Mouse (Mus musculus) forebrain, embryonic 12.5 days (tissue): ENCODE data around the gene Dlg2. TPM values are rescaled to one million over a fixed set of nuclear protein-coding genes. Genes with fewer than 3 reads are reported as not detected.

Experiments used
- ATAC-seq: fragments of 200-750 bp; cut with Nextera tagmentation; 2 replicates; pipeline ENCODE4 v1.8.0; 2017; ENCODE audit warnings: moderate TSS enrichment; ENCODE audit not compliant: low FRiP score
- H3K27ac ChIP-seq: fragments of 300-500 bp; sonication (generic); 2 replicates; pipeline ENCODE4 v1.5.1; 2016; ENCODE audit warnings: mild to moderate bottlenecking
- H3K27me3 ChIP-seq: fragments of 300-500 bp; sonication (generic); 2 replicates; pipeline ENCODE4 v1.6.1; 2016; ENCODE audit warnings: mild to moderate bottlenecking
- H3K36me3 ChIP-seq: fragments of 300-500 bp; sonication (generic); replicated peaks from 2 replicates; pipeline ENCODE4 v1.6.1; 2016; ENCODE audit warnings: mild to moderate bottlenecking
- H3K4me1 ChIP-seq: fragments of 300-500 bp; sonication (generic); 2 replicates; pipeline ENCODE4 v1.6.1; 2016
- H3K4me2 ChIP-seq: fragments of 300-500 bp; sonication (generic); 2 replicates; pipeline ENCODE4 v1.6.1; 2016; ENCODE audit warnings: mild to moderate bottlenecking, moderate library complexity
- H3K4me3 ChIP-seq: fragments of 300-500 bp; sonication (generic); replicated peaks from 2 replicates; pipeline ENCODE4 v1.5.1; 2016; ENCODE audit warnings: mild to moderate bottlenecking
- H3K9ac ChIP-seq: fragments of 300-500 bp; sonication (generic); 2 replicates; pipeline ENCODE4 v1.6.1; 2016; ENCODE audit warnings: mild to moderate bottlenecking
- H3K9me3 ChIP-seq: fragments of 300-500 bp; sonication (generic); 2 replicates; pipeline ENCODE4 v1.6.1; 2016
- WGBS: fragments of 180-500 bp; shearing (Covaris S2); methylation state at CpG from one replicate; pipeline ENCODE4 v1.1.7; 2016; 5-methylcytosine and 5-hydroxymethylcytosine counted together
- polyA plus RNA-seq: library from polyadenylated mRNA; unstranded; fragments of >200 nt; fragmentation: Nextera tagmentation; extraction: Ambion mirVana; gene quantifications from 2 replicates; pipeline ENCODE4 v1.2.1, GENCODE M21; 2016

Gene Dlg2
- polyA plus RNA-seq, 1 experiment from 2014 or later: 6.5 TPM

GRCm38 (mm10) chr7:91161643-91162175 is 685.2 kb downstream of the Dlg2 start:
- Histone ChIP-seq H3K4me3 (no peak overlapping the region), H3K27me3 (no peaks in the 10 kb centered on the region), H3K4me1 (no peaks in the 10 kb centered on the region), H3K9ac (no peak overlapping the region), H3K36me3 (no peaks in the 10 kb centered on the region), H3K27ac (no peak overlapping the region), H3K4me2 (no peak overlapping the region), H3K9me3 (no peaks in the 10 kb centered on the region)
- WGBS: 56% methylated on average over 2 of the region's 2 CpGs
- ATAC-seq: no peak

- H3K9me3 ChIP-seq: no peaks in the 10 kb centered on the region
- H3K4me3 ChIP-seq: no peak overlapping the region
- H3K27me3 ChIP-seq: no peaks in the 10 kb centered on the region
- no peak overlapping the region for H3K9ac ChIP-seq
- no peak overlapping the region for H3K4me2 ChIP-seq
- no peaks in the 10 kb centered on the region for H3K4me1 ChIP-seq
- no peak overlapping the region for H3K27ac ChIP-seq
- H3K36me3 ChIP-seq: no peaks in the 10 kb centered on the region
- 84% methylated on average over 2 of the region's 2 CpGs for WGBS
- ATAC-seq: no peak
These were observed 697.1 kb downstream of the Dlg2 start for GRCm38 (mm10) chr7:91173560-91173959.

- H3K9me3 ChIP-seq: no peaks in the 10 kb centered on the region
- no peak for ATAC-seq
- H3K36me3 ChIP-seq: no peaks in the 10 kb centered on the region
- no peak overlapping the region for H3K4me3 ChIP-seq
- WGBS: 95% methylated on average over 2 of the region's 2 CpGs
- H3K27ac ChIP-seq: no peak overlapping the region
- H3K4me1 ChIP-seq: no peaks in the 10 kb centered on the region
- no peak overlapping the region for H3K9ac ChIP-seq
- H3K27me3 ChIP-seq: no peaks in the 10 kb centered on the region
- H3K4me2 ChIP-seq: no peak overlapping the region
These were observed 711.7 kb downstream of the Dlg2 start for GRCm38 (mm10) chr7:91188211-91188610.

- Histone ChIP-seq H3K9ac (no peak overlapping the region), H3K27me3 (no peaks in the 10 kb centered on the region), H3K4me3 (no peak overlapping the region), H3K36me3 (no peaks in the 10 kb centered on the region), H3K9me3 (no peaks in the 10 kb centered on the region), H3K4me2 (no peak overlapping the region), H3K4me1 (no peaks in the 10 kb centered on the region), H3K27ac (no peak overlapping the region)
- WGBS: 91% methylated on average over 1 of the region's 1 CpGs
- ATAC-seq: no peak
These were observed 722.9 kb downstream of the Dlg2 start for GRCm38 (mm10) chr7:91199372-91199771.

GRCm38 (mm10) chr7:91208083-91208852 is 731.8 kb downstream of the Dlg2 start:
- 58% methylated on average over 5 of the region's 5 CpGs for WGBS
- ATAC-seq: peak; percentile 84
- Histone ChIP-seq H3K9ac (no peak overlapping the region), H3K4me1 (peaks cover 11% of the 10 kb centered on the region), H3K36me3 (no peaks in the 10 kb centered on the region), H3K4me3 (no peak overlapping the region), H3K9me3 (no peaks in the 10 kb centered on the region), H3K4me2 (no peak overlapping the region), H3K27ac (0 out of 2 replicates have a peak overlapping the region, but pooled peaks have one; percentile 25), H3K27me3 (no peaks in the 10 kb centered on the region)

GRCm38 (mm10) chr7:91208973-91209372 is 732.5 kb downstream of the Dlg2 start:
- Histone ChIP-seq H3K4me2 (no peak overlapping the region), H3K27me3 (no peaks in the 10 kb centered on the region), H3K9me3 (no peaks in the 10 kb centered on the region), H3K4me3 (no peak overlapping the region), H3K36me3 (no peaks in the 10 kb centered on the region), H3K4me1 (peaks cover 11% of the 10 kb centered on the region), H3K27ac (no peak overlapping the region), H3K9ac (no peak overlapping the region)
- ATAC-seq: no peak
- 82% methylated on average over 6 of the region's 6 CpGs for WGBS

GRCm38 (mm10) chr7:91212236-91212635 is 735.8 kb downstream of the Dlg2 start:
- no peak overlapping the region for H3K4me2 ChIP-seq
- no peaks in the 10 kb centered on the region for H3K27me3 ChIP-seq
- H3K27ac ChIP-seq: no peak overlapping the region
- WGBS: 86% methylated on average over 1 of the region's 1 CpGs
- peaks cover 15% of the 10 kb centered on the region for H3K4me1 ChIP-seq
- no peak overlapping the region for H3K4me3 ChIP-seq
- H3K9me3 ChIP-seq: no peaks in the 10 kb centered on the region
- H3K9ac ChIP-seq: no peak overlapping the region
- no peaks in the 10 kb centered on the region for H3K36me3 ChIP-seq
- no peak for ATAC-seq

GRCm38 (mm10) chr7:91214921-91215320 is 738.4 kb downstream of the Dlg2 start:
- H3K4me2 ChIP-seq: no peak overlapping the region
- no peak overlapping the region for H3K9ac ChIP-seq
- WGBS: 39% methylated on average over 1 of the region's 1 CpGs
- no peak for ATAC-seq
- no peaks in the 10 kb centered on the region for H3K36me3 ChIP-seq
- H3K4me3 ChIP-seq: no peak overlapping the region
- H3K9me3 ChIP-seq: no peaks in the 10 kb centered on the region
- H3K27me3 ChIP-seq: no peaks in the 10 kb centered on the region
- no peak overlapping the region for H3K27ac ChIP-seq
- peaks cover 16% of the 10 kb centered on the region for H3K4me1 ChIP-seq

- Histone ChIP-seq H3K9ac (no peak overlapping the region), H3K9me3 (no peaks in the 10 kb centered on the region), H3K27ac (no peak overlapping the region), H3K36me3 (no peaks in the 10 kb centered on the region), H3K4me2 (no peak overlapping the region), H3K4me3 (no peak overlapping the region), H3K27me3 (no peaks in the 10 kb centered on the region), H3K4me1 (peaks cover 16% of the 10 kb centered on the region)
- 47% methylated on average over 7 of the region's 7 CpGs for whole genome bisulfite sequencing
- no peak for ATAC-seq
These were observed 742.0 kb downstream of the Dlg2 start for GRCm38 (mm10) chr7:91218321-91218987.

- 1% methylated on average over 5 of the region's 5 CpGs for WGBS
- Histone ChIP-seq H3K36me3 (no peaks in the 10 kb centered on the region), H3K9me3 (no peaks in the 10 kb centered on the region), H3K27me3 (no peaks in the 10 kb centered on the region), H3K27ac (no peak overlapping the region), H3K4me1 (no peaks in the 10 kb centered on the region), H3K4me2 (no peak overlapping the region), H3K9ac (no peak overlapping the region), H3K4me3 (no peak overlapping the region)
- ATAC-seq: peak; percentile 77
These were observed 750.0 kb downstream of the Dlg2 start for GRCm38 (mm10) chr7:91226442-91226841.

GRCm38 (mm10) chr7:91241718-91242117 is 765.2 kb downstream of the Dlg2 start:
- Histone ChIP-seq H3K9me3 (no peaks in the 10 kb centered on the region), H3K27me3 (no peaks in the 10 kb centered on the region)
- 65% methylated on average over 4 of the region's 4 CpGs for WGBS

GRCm38 (mm10) chr7:91261672-91262030 is 785.2 kb downstream of the Dlg2 start:
- no peak for ATAC-seq
- WGBS: under 1% methylated on average over 5 of the region's 5 CpGs
- peaks cover 11% of the 10 kb centered on the region for H3K4me1 ChIP-seq
- H3K27me3 ChIP-seq: no peaks in the 10 kb centered on the region
- H3K9ac ChIP-seq: peak overlapping the region; percentile 47; the same call in 1 of the 2 replicates
- H3K9me3 ChIP-seq: no peaks in the 10 kb centered on the region
- peak overlapping the region; percentile 55 for H3K4me3 ChIP-seq
- peak overlapping the region; percentile 78 for H3K4me2 ChIP-seq
- no peak overlapping the region for H3K27ac ChIP-seq
- no peaks in the 10 kb centered on the region for H3K36me3 ChIP-seq

More at GRCm38 (mm10) chr7:91241718-91242117, 765.2 kb downstream of the Dlg2 start:
- Histone ChIP-seq H3K36me3 (no peaks in the 10 kb centered on the region), H3K9ac (no peak overlapping the region), H3K27ac (no peak overlapping the region), H3K4me1 (no peaks in the 10 kb centered on the region), H3K4me2 (no peak overlapping the region), H3K4me3 (no peak overlapping the region)
- no peak for ATAC-seq
